Mouse (Mus musculus) thymus, adult 2 months (tissue): ENCODE data around the gene Zfand4.

Source experiments
- CTCF ChIP-seq: fragments of 200-500 bp; IDR thresholded peaks from 2 replicates; pipeline ENCODE4 v1.5.1; 2012; ENCODE audit warnings: mild to moderate bottlenecking, control low read depth, low read length, moderate library complexity, borderline replicate concordance; ENCODE audit not compliant: control insufficient read depth, poor library complexity, insufficient read depth; ENCODE audit errors: extremely low read depth
- POLR2A ChIP-seq: fragments of 200-500 bp; IDR thresholded peaks from 2 replicates; pipeline ENCODE4 v1.6.1; 2012; ENCODE audit warnings: mild to moderate bottlenecking, low read length, control low read depth, moderate library complexity; ENCODE audit not compliant: control insufficient read depth, poor library complexity, insufficient read depth; ENCODE audit errors: extremely low read depth

DNA sequence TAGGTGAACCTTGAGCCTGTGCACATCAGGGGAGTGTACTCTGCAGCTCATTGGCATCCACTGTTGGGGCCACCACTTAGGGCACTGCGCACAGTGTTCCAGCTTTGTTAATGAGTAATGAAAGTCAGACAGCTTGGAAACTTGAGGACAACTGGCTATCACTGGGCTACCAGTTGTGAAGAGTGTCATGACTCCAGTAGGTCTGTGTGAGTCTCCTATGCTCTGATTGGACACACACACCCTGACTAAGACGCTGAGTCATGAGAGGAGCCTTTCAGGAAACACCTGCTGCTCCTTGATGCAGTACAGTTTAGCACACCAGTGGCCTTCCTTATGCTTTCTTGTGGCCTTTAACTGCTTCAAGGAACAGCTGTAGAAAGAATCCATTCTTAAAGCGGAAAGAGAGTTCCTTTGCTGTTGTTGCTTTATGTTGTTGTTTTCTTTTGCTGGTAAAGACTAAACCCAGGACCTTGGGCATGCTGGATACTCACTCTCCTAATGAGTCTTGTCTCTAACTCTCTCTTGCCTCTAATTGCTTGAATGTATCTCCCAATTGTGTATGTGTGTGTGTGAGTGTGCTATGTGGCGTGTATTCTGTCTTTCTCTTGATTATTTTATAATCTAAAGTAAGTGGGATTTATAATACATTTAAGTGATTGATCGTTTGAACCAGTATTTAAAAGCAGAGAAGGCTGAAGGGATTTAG, 23.0 kb downstream of the Zfand4 start:
- TF ChIP-seq CTCF (no peak), POLR2A (no peak)
